Mouse (Mus musculus) regulatory T cell (primary cell): Measurements from ENCODE around the gene Car11.
"Not testable (repeated sequence)": the region's sequence is repeated elsewhere in the genome, so short reads cannot be mapped to it uniquely, and the experiment has no call there.

ENCODE experiments used
- in situ Hi-C: fragments of 300-600 bp; cut with MboI, MseI; formaldehyde crosslinking; loops from one replicate; pipeline ENCODE4 v1.15.1; 2025; ENCODE audit warnings: high pct_unique_total_duplicates

Car11 gene

GRCm38 (mm10) chr7:45699523-45700141, at the start of gene Car11:
Gene Car11, plus strand, starts transcription at chr7:45699843.
- in situ Hi-C loops: no loop called here

- in situ Hi-C loops: not testable (repeated sequence)
These were observed 49.2 kb upstream of the Car11 start for GRCm38 (mm10) chr7:45650484-45650883.

GRCm38 (mm10) chr7:45654424-45655047, 45.1 kb upstream of the Car11 start:
- in situ Hi-C loops: no loop called here

GRCm38 (mm10) chr7:45660746-45661478, 38.7 kb upstream of the Car11 start:
- in situ Hi-C loops: no loop called here

GRCm38 (mm10) chr7:45661702-45662101, 37.9 kb upstream of the Car11 start:
- in situ Hi-C loops: not testable (repeated sequence)

GRCm38 (mm10) chr7:45665303-45666138, 34.1 kb upstream of the Car11 start:
- in situ Hi-C loops: no loop called here

- in situ Hi-C loops: no loop called here
These were observed 33.5 kb upstream of the Car11 start, which contains the start of gene Fut2 for GRCm38 (mm10) chr7:45666161-45666560. Gene Fut2, minus strand, starts transcription at chr7:45666394.

GRCm38 (mm10) chr7:45667761-45668160, 31.9 kb upstream of the Car11 start:
- in situ Hi-C loops: no loop called here

GRCm38 (mm10) chr7:45668921-45669320, 30.7 kb upstream of the Car11 start:
- in situ Hi-C loops: no loop called here

GRCm38 (mm10) chr7:45677627-45678295, 21.9 kb upstream of the Car11 start:
- in situ Hi-C loops: no loop called here

GRCm38 (mm10) chr7:45678513-45678912, 21.1 kb upstream of the Car11 start:
- in situ Hi-C loops: no loop called here

GRCm38 (mm10) chr7:45679966-45680621, 19.5 kb upstream of the Car11 start:
- in situ Hi-C loops: no loop called here

- in situ Hi-C loops: no loop called here
These were observed 18.5 kb upstream of the Car11 start for GRCm38 (mm10) chr7:45681046-45681736.

- in situ Hi-C loops: no loop called here
These were observed 17.2 kb upstream of the Car11 start for GRCm38 (mm10) chr7:45682144-45683126.

- in situ Hi-C loops: no loop called here
These were observed 16.1 kb upstream of the Car11 start, which contains the start of gene Ntn5 for GRCm38 (mm10) chr7:45683396-45684050. Gene Ntn5, plus strand, starts transcription at chr7:45684022.

GRCm38 (mm10) chr7:45685811-45686210, 13.8 kb upstream of the Car11 start:
- in situ Hi-C loops: no loop called here

- in situ Hi-C loops: no loop called here
These were observed 12.8 kb upstream of the Car11 start for GRCm38 (mm10) chr7:45686841-45687240.

GRCm38 (mm10) chr7:45689099-45689498, 10.5 kb upstream of the Car11 start:
- in situ Hi-C loops: no loop called here
